Mouse (Mus musculus): ENCODE results near the gene Hspa12a.
"Not testable (repeated sequence)": the region's sequence is repeated elsewhere in the genome, so short reads cannot be mapped to it uniquely, and the experiment has no call there.

The Hspa12a gene

DNA sequence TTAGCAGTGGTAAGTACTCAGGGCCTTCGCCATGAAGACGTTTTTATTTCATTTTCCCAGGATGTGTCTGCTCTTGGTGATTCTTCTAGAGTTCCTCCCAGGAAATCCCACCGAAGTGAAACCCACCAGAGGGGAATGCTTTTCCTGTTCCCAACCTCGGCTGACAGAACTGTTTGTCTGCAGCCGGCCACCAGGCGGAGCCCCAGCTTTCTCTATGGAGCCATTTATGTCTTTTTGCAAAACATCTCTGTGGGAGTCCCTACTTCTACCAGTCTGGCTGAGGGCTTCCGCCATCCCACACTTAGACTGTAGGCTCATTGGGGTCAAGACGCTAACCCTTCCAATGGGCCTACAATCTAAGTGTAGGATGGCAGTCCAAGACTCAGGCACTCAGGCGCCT, 32.1 kb downstream of the Hspa12a start:
- DNase-seq (ENCODE audit: low read depth in 2 of 2, low spot score in 2 of 2) = peak in 1 of 2 experiments; percentile 29

DNA sequence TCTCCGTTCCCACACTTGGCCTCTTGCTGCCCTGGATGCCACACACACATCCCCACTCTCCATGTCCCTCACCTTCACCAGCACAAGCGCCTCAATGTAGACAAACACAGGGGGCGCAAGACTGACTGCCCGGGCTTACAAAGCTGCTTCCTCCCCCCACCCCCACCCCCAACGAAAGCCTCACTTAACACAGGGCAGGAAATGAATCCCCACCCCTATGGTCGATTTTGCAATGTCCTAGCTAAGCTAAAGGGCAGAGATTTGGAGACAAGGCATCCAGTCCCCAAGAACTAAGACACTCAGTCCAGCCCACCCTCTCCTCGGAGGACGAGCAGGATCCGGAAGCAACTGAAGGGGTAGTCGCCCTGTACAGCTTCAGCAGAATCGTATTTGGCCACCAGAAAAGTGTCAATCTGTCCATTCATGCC, 32.5 kb downstream of the Hspa12a start:
- DNase-seq (ENCODE audit: low read depth in 2 of 2, low spot score in 2 of 2) = peak in 1 of 2 experiments; percentile 5

DNA sequence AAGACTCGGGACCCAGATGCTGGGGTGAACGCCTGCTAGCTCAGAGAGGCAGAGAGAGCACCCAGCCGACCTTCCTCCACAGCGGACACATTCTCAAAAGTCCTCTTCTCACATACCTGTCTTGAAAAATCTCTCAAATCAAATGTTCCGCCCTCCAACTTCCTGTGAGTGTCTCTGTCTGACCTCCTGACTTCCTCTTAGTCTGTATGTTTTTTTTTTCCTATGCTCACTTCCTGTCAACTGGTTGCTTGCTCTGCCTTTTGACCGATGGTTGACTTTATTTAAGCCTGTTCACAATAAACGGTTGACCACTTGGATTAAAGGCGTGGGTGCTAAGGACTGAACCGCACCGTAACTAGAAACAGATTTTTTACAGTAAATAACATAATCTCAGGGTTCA, 35.4 kb downstream of the Hspa12a start:
- DNase-seq (ENCODE audit: low read depth in 2 of 2, low spot score in 2 of 2) = no peak

DNA sequence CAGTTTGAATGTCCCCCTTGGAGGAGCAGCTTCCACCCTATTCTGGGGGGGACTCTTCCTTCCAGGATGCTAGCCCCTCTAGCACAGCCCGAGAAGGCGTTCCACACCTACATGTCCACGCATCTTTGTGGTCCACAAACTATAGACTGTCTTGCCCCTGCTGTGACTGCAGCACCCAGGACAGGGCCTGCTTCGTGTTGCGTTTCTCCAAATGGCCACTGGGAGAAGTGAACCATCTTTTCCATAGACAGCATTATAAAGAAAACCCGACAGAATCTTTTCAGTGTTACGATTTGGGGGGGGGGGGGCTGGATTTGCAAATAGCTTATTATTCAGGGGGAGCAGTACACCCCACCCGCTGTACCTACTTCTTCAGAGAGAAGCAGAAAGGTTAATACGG, 36.8 kb downstream of the Hspa12a start:
- DNase-seq (ENCODE audit: low read depth in 2 of 2, low spot score in 2 of 2) = no peak

DNA sequence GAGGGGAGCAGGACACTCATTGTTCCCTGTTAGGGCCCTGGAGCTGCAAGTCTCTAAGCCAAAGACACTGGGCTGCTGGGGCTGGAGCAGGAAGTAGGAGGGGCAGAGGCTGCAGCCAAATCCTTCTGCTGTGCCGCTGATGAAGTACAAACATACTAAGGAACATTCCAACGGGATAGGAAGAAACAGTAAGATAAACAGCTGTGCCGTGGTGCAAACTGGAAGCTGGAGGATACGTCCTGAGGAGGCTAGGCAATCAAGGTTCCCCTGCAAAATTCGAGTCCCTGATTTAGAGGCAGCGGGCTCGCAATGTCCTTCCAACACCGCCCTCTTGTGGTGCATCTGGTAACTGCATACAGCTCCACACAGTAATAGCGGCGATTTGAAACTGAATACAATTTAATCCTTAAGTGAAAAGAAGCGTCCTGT, 39.5 kb downstream of the Hspa12a start:
- DNase-seq (ENCODE audit: low read depth in 2 of 2, low spot score in 2 of 2) = peak; percentile 53 to 60

DNA sequence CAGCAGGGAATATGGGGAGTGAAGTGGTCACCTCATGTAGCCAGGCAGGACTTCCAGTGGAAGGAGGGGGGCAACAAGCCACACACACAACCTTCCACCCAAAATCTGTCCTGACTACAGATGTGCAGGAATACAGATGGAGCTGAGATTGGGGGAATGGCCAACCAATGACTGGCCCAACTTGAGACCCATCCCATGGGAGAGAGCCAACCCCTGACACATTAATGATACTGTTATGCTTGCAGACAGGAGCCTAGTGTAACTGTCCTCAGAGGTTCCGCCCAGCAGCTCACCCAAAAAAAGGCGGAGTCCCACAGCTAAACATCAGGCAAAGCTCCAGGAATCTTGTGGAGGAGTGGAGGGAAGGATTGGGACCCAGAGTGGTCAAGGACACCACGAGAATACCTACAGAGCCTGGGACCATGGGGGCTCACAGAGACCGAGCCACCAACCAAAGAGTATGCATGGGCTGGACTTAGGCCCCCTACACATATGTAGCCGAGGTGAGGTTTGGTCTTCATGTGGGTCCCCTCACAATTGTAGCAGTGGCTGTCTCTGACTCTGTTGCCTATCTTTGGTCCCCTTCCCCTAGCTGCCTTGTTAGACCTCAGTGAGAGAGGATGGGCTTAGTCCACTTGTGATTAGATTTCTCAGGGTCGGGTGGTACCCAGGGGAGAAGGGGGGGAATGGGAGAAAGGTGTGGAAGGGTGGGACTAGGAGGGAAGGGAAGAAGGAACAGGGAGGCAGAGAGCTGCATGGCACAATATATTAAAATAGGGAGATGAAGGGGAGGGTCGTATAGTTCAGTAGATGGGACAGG, 40.2 kb downstream of the Hspa12a start:
- no peak for DNase-seq (ENCODE audit: low read depth in 2 of 2, low spot score in 2 of 2)

DNA sequence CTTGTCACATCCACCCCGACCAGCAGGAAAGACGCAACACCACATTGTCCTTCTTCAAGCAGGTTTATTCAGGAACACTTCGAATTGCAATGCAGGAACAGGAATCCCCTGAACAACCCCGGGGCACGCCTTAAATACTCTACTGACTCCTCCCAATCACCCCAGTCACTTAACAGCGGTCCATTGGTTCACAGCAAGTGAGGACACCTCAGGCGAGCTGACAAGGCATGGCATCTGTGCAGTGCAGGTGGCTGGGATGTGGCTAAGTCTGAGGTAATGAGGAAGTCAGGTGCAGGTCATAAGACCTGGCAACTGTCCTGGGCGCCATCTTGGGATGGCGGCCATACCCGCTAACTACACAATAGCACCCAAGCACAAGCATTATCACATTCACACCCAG, 43.0 kb downstream of the Hspa12a start:
- not testable (repeated sequence) for DNase-seq (ENCODE audit: low read depth in 2 of 2, low spot score in 2 of 2)

DNA sequence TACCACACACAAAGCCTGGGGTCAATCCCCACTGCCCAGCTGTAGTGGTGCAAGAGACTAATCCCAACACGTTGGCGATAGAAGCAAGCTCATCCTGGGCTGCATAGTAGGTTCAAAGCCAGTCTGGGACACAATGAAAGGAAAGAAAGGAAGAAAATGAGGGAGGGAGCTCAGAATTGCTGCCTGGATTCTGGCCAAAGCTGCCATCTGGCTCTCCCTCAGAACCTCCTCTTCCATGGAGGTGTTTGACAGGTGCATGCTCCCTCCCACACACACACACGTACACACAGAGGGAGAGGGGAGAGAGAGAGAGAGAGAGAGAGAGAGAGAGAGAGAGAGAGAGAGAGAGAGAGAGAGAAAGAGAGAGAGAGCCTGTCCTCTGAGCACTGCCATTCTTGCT, 47.2 kb downstream of the Hspa12a start:
- no peak for DNase-seq (ENCODE audit: low read depth in 2 of 2, low spot score in 2 of 2)

DNA sequence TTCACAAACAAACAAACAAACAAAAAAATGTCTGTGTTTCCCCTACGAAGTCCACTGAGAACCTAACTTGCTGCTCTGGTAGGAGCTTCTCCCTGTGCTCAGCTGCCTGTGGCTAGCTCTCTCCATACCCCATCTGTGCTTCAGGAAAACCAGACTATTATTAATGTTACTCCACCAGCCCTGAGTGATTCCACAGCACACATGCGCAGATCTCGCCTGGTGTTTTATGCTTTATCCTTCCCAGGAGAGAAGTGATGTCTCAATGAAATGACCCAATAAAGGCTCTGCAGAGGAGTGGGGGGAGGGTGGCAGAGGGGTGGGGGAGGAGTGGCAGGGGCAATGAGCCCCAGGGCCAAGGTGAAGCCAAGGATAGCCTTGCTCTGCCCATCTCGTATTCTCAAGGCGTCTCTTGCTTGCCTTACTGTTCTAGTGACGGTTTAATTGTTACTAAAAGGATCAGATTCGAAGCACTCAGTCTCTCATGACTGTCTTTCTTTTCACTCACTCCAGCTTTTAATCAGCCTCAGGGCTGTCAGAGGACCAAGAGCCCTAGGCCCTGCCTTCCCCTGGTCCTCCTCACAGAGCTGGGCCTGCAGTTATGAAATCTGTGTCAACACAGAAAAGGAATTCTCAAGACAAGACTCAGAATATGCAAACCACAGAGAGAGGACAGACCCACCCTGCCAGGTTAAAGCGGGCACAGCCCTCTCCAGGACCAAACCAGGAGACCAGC, 54.0 kb downstream of the Hspa12a start:
- no peak for DNase-seq (ENCODE audit: low read depth in 2 of 2, low spot score in 2 of 2)

DNA sequence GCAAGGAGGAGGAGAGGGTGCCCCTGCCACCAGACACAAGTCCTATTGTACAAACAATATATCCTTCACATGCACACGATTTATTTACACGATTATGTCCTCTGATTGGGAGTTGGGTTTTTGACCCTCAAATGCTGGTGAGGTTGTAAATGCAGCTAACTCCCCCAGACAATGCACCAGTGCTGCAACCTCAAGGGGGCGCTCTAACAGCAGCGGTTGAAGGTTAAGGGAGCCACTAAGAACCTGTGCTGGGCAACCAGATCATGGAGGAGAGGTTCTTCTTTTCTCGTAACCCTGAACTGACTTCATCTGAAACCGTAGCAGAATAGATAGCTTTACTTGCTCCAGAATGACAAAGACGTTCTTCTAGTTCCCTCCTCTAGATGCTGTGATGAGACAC, 57.0 kb downstream of the Hspa12a start:
- DNase-seq (ENCODE audit: low read depth in 2 of 2, low spot score in 2 of 2) = no peak

DNA sequence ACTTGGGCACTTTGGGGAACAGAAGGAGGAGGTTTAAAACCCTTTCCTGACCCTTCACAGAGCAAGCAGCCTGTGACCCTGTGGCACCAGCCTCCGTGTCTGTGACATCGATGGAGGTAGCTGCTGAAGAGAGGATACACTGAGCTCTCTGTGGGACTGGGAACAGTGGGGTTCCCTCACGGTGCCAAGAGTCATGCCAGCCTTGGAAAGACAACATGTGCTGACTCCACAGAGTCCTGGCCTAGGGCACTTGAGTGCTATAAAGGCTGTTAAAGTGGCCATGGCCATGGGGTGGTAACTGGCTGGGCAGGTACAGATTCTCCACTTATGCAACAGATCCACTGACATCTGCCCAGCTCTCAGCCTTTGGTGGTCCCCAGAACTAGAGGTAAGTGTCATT, 60.0 kb downstream of the Hspa12a start:
- DNase-seq (ENCODE audit: low read depth in 2 of 2, low spot score in 2 of 2) = no peak

DNA sequence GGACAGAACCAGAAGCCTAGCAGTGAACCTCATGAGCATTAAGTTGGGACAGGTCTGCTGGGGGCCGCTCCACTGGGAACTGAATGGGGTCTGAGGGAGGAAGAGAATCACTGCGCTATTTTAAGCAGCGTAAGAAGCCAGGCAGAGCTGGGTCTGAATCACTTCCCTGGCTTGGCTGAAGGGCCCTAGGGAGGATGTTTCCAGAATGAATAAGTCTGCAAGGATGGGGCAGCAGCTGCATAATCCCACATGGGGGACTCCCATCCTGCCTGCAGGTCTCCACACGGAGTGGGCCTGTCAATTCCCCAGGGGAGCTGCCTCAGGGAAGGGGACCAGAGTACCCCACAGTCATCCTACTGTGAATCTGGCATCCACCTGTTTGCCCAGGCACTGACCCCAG, 61.1 kb downstream of the Hspa12a start:
- no peak for DNase-seq (ENCODE audit: low read depth in 2 of 2, low spot score in 2 of 2)

DNA sequence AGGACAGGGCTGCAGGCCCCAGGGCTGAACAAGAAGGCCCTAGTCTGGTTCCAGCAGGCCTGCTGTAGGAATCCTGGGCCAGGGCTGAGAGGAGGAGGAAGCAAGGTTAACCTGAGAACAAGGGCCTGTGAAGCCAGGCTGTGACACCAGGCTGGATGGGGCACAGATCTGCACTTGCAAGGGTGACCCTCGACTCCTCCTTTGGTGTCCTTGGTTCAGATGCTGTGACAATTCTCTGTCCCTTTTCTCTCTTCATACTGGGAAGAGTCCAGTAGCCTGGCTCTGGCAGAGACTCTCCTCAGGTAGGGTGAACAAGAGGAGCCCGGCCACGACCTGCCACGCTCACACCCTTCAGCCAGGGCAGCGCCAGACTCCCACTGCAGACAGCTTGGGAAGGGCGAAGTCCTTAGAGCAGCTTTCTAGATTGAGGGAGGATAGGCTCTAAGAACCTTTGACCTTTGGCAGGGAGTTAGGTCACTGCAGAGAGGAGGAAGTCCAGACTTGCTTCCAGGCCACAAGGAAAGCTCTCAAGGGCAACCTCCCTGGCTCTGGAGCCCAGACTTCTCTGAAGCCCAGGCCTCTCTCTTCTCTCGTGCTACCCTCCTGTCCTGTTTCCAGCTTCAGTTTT, 64.0 kb downstream of the Hspa12a start:
- no peak for DNase-seq (ENCODE audit: low read depth in 2 of 2, low spot score in 2 of 2)

DNA sequence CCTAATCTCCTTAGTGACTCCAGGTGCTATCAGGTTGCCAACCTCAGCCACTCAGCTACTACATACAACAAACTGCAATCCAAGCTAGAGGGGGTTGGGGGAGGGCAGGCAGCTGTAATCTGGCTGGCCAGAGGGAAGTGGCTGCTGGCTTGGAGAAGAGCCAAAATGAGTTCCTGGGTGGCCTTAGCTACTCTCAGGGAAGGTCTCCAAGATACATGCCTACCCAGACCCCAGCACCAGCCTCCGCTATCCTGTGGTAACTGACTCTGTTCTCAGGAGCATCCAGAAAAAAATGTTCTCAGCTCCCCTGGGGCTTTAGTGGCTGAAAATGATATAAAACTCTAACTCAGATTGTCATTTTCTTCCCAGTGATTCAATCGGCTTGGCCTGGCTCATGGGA, 64.9 kb downstream of the Hspa12a start:
- DNase-seq (ENCODE audit: low read depth in 2 of 2, low spot score in 2 of 2) = no peak

DNA sequence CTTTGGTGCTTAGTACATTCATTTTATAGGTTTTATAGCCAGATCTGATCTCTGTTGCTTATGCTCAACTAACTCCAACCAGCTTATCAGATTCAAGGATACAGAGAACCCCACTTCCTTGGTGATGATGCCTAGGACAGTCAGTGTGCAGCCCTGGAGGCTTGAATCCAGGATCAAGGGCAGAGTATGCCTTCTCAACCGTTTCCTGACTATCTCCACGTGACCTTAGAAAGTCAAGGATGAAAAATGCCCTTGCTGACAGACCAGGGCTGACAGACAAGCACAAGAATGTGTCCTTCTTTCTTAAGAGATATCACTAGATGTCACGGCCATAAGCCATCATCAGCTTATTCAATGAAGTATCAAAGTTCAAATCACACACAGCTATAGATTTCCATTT, 69.9 kb downstream of the Hspa12a start:
- DNase-seq (ENCODE audit: low read depth in 2 of 2, low spot score in 2 of 2) = no peak

DNA sequence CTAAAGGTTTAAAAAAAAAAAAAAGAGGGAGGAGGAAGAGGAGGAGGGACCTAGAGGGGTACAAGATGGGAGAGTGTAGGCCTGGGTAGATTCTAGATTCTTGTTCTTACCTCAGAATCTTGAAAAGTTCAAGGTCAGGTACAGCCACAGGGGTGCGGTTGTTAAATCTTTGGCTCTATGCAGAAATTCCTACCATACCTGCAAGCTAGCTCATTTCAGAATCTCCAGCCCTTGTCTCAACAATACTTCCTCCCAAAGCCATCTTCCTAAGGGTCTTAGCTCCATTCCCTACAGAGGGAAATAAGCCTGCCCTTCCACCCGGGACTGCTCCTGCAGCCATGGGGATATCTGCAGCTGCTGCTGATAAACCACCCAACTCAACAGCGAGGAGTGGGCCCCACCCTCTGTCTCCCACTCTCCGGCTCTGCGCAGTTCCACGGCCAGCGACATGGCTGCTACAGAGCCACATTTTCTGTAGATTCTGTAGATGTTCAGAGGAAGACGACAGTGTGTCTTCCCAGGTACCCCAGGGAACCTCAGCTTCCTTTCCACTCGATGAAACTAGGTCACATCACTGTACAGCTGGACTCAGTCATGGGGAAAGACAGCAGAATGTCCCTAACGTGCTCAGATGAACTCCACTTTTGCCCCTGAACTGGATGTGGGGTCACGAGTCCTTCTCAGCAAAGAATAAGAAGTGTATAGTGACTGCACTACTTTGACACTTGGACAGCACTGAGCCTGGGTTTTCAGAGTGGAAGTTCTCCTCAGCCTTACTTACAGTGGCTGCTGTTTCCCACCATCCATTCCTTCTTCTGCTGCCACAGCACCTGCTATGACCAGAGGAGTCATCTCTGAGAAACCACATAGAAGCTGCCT, 70.8 kb downstream of the Hspa12a start:
- DNase-seq (ENCODE audit: low read depth in 2 of 2, low spot score in 2 of 2) = no peak

DNA sequence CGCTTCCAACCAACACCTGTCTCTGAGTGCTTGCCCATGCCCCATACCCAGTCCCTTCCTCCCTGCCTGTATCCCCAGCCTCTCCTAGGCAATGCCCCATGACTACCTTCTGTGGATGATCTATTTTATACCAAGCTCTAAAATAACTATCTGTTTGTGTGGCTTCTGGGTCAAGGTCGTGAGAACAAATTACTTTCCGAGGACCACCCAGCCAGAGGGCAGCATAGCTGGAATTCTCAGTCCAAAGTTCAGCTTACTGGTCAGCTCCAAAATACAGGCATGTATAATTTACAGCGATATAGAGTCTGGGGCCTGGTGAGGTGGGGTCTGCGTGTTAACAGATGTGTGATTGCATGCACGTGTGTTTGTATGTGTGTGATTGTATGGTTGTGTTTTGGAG, 71.6 kb downstream of the Hspa12a start:
- no peak for DNase-seq (ENCODE audit: low read depth in 2 of 2, low spot score in 2 of 2)

DNA sequence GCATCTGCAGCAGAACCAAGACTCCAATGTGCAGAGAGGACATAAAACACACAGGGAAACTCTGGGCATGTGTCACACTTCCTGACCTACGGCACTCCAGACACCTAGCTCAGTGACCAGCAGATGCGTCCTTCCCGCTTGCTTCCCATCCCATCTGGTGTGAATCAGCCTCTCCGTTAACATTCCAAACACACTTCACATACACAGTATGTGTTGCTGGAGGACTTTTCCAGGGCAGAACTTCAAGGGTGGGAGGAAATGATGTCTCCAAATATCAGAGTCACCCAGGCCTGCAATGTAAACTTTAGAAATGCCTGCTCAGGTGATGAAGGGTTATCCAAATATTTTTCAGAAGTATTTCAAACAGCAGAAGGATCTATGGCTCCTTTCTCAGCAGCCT, 76.8 kb downstream of the Hspa12a start:
- no peak for DNase-seq (ENCODE audit: low read depth in 2 of 2, low spot score in 2 of 2)

DNA sequence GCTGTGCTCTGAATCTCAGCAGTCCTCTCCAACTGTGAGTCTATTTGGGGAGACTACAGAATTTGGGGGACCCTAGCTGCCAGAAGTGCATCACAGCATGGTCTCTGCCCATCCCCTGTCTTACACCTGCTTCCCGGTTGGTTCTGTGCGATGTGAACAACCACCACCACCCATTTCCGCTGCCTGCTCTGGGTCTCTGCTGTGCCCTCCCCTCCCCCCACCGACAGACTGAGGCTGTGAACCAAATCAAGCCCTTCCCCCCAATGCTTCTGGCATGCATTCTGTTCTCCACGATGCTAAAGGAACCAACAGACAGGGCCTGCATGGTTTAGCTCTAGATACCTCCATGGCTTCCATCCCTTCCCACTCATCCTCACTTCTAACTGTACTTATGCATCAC, 78.2 kb downstream of the Hspa12a start:
- no peak for DNase-seq (ENCODE audit: low read depth in 2 of 2, low spot score in 2 of 2)

DNA sequence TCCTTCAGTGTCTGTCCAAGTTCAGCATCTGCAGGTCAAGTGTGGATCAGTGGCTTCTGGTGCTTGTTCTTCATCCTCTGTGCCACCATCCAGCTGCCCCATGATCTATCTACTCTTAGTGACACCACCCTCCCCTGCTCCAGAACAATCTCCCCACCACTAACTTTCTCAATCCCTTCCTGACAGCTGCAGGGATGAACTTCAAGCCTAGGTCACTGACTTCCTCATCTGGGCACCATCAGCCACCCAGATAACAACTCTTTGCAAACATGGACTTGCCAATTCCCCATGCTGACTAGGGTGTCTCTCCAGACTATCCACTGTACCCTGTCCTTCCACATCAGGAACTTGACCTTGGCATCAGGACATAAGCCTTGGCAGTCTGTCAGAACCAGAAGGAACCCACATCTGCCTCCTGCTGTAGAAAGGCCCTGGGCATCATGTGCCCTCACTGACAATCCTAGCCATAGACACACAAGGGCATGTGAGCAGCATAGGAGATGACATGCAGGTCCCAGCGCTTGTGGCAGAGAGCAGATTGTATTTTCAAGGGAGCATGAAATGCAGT, 79.4 kb downstream of the Hspa12a start:
- no peak for DNase-seq (ENCODE audit: low read depth in 2 of 2, low spot score in 2 of 2)
